Mouse (Mus musculus) A20 (cell line): ENCODE measurements around the gene Fermt3.
"Not testable (repeated sequence)": the region's sequence is repeated elsewhere in the genome, so short reads cannot be mapped to it uniquely, and the experiment has no call there.

Experiments
- DNase-seq: peaks from one replicate; pipeline ENCODE4 v3.0.0-alpha.2; 2011; ENCODE audit warnings: low read depth, low spot score

Fermt3 gene

DNA sequence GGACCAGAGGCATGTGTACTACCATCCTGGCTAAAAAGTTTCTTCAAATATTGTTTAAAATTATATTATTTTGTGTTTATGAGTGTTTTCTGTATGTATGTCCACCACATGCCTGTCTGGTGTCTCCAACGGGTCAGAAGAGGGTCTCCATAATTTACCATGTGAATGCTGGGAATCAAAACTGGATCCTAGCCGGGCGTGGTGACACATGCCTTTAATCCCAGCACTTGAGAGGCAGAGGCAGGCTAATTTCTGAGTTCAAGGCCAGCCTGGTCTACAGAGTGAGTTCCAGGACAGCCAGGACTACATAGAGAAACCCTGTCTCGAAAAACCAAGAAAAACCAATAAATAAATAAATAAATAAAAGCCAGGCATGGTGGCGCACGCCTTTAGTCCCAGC is 28.1 kb downstream of the Fermt3 start:
- DNase-seq, result not testable (repeated sequence)

DNA sequence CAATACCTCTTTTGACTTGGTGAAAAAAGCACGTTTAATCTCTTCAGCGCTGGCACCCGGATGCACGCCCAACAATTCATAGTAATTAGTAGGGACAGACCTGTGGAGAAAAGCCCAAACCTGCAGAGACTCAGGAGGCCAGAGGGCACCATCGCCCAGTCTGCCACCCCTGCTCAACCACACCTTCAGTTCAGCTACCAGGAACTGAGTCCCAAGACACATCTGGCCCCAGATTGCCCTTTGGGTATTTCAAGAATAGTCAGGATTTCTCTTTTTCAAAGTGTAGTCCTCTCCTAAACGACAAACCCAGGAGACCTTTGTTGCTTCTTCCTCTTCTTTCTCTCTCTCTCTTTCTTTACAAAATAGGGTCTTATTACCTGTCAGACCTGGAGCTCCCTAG is 28.6 kb downstream of the Fermt3 start:
- DNase-seq, result no peak

DNA sequence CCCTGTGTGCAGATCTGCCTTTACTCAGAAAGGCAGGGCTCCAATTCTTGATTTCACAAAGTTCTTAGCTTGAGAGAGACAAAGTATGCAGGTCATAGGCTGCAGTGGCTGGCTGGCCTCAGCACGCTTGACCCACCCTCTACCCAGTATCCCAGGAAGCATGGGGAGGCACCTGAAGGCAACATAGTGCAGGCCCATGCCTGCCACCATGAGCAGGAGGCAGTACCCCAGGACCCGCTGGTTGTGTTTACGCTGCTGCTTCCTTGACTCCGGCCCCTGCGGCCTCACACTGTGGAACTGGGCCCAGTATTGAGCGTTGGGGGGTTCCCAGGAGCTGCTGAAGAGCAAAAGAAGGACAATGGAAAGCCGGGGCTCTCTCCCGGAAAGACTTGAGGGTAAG is 30.0 kb downstream of the Fermt3 start:
- DNase-seq, result no peak

DNA sequence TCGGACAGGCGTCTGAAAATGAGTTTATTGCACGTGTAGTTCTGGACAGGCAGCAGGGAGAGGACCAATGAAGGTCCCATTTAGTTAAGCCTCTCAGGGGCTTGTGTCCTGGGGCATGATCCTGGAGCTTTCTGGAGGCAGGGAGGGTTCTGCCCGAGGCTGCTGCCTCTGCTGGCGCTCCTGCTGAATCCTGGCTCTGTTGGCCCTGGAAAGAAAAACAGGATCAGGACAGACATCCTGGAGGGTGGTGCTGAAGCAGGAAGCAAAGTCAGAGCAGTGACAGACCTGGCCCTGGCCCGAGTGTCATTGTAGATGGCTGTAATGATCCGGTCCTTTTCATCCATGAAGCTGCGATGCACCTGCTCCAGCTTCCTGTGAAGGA is 31.4 kb downstream of the Fermt3 start:
- DNase-seq, result no peak

DNA sequence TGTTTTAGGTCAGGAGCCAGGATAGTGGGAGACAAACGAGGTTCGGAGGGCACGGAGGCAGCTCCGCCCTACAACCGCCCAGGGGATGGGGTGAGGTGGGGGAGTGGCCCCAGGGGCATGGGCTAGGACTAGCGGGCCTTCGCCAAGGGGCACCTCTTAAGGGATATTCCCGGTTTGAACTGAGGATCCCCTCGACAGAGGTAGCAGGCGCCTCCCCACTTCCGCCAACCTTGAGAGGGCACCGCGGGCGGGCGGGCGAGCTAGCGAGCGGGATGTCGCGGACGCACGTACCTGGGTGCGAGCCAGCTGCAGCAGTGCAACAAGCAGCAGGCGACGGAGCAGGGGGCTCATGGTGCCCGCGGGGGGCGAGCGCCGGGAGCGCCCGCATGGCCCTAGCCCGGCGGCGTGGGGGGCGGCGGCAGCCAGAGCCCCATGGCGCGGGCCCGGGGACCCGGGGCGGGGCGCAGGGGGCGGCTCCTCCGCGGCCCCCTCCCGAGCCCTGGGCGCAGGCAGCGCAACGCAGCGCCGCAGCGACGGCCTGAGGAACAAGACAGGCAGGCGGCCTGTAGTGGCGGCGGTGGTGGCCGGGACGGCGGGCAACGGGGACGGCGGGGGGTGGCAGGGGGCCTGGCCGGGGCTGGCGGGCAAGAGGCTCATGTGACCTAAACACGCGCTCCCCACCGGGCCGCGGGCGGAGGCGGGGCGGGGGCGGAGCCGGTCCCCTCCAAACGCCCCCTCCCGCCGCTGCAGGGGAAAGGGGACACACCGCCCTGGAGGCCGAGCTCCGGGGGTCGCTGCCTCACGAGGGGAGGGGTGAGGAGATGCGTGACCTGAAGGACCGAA is 32.0 kb downstream of the Fermt3 start, which contains the start of gene Vegfb:
Vegfb (minus strand) TSS at position 591 of the 843 bp plus-strand sequence.
- peak; percentile 80 for DNase-seq

DNA sequence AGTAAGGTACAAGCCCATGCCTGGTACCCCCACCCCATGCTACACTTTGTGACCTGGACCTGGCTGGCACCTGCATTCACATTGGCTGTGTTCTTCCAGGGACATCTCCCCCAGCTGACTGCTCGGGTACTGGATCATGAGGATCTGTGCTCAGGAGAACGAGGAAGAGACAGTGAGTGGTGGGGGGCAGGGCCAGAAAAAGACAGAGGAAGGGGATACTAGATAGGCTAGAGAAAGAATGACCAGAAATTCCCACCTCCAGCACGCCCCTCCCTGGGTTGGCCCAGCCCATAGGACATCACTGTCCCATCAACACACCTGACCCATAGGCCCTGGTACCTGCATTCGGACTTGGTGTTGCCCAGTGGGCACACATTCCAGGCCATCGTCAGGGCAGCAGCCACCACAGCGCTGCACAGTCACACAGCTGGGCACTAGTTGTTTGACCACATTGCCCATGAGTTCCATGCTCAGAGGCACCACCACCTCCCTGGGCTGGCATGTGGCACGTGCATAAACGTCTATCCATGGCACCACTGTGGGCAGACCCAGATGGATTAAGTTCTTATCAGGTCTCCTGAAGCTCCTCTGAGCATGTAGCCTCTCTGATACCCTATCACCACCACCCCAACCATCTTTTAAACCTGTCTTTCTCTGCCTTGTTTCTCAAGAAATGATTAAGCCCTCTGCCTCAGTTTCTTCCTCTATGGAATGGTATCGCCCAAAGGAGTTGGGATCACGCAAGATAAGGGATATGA is 33.1 kb downstream of the Fermt3 start:
- DNase-seq, result no peak

DNA sequence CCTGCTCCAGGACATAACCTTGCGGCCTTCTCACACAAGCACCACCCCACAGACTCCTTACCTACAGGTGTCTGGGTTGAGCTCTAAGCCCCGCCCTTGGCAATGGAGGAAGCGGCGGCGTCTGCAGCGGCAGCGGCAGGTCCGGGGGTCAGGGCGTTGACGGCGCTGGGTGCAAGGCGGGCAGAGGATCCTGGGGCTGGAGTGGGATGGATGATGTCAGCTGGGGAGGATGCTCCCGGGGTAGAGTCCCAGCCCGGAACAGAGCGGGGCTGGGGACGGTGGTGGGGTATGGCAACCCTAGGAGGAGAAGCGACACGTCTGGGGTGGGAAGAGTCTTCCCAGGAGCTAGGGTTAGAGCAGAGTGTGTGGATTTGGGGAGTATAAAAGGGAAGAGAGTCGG is 34.0 kb downstream of the Fermt3 start:
- no peak for DNase-seq

DNA sequence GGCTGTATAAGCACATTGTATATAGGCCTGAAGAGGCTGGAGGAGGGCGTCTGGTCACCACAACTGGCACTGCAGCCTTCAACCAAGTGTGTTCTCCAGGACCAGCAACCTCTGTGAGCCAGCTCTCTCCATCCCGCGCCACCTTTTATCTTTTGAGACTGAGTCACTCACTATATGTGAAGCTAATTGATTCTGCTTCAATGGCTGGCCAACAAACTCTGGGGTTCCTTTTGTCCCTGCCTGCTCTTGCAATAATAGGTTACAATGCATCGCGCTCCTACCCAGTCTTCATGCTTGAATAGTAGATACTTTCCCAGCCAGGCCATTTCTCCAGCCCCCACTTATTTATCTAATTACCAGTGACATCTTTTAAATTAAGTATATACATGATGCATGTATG is 35.6 kb downstream of the Fermt3 start:
- no peak for DNase-seq

DNA sequence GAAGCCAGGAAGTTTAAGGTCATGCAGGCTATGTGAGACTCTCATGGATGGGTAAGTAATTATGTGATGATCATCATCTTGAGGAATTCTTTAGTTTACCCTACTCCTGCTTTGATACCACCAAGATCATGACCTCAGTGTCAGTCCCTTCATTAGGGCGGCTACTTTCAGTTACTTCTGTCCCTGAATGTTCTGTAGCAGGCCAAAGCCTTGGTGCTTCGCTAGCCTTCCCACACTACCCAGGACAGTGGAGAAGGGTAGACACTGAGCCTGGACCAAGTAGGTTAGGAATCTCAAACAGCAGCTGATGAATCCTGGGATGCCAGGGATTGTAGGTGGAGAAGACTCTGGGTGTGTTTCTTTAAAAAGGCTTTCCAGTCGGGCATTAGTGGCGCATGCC is 37.8 kb downstream of the Fermt3 start:
- DNase-seq, result no peak

DNA sequence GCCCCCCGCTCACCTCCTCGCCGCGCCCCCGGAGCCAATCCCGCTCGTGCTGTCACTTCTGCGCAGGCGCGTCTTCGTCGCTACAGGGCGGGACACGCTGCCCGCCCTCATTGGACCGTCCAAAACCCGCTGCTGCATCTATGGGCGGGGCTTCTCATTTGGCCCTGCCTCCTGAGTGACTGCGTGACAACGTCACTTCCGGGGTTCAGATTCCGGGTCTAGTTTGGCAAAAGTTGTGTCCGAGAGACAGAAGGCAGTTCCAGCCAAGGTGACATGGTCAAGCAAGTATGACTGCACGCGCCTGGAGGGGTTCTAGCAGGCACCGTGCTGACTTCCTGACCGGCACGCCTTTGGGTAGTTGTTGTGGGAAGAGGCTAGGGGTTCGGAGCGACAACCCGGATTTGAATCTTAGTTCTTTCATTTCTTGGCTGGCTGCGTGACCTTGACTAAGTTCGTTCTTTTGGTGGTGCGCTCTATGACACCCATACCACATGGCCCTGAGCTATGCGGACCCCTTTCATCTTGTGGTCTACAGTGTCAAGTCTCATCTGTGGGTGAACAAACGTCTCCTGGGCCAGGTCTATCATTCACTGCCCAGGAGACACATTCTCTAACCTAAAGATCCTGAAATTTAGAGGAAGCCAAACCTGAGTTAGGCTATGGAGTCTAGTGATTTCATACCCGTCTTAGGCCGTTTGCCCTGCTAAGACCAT is 38.7 kb downstream of the Fermt3 start, which contains the start of gene Fkbp2:
Fkbp2 (minus strand) TSS at position 121 of the 713 bp plus-strand sequence.
- DNase-seq, result peak; percentile 99

DNA sequence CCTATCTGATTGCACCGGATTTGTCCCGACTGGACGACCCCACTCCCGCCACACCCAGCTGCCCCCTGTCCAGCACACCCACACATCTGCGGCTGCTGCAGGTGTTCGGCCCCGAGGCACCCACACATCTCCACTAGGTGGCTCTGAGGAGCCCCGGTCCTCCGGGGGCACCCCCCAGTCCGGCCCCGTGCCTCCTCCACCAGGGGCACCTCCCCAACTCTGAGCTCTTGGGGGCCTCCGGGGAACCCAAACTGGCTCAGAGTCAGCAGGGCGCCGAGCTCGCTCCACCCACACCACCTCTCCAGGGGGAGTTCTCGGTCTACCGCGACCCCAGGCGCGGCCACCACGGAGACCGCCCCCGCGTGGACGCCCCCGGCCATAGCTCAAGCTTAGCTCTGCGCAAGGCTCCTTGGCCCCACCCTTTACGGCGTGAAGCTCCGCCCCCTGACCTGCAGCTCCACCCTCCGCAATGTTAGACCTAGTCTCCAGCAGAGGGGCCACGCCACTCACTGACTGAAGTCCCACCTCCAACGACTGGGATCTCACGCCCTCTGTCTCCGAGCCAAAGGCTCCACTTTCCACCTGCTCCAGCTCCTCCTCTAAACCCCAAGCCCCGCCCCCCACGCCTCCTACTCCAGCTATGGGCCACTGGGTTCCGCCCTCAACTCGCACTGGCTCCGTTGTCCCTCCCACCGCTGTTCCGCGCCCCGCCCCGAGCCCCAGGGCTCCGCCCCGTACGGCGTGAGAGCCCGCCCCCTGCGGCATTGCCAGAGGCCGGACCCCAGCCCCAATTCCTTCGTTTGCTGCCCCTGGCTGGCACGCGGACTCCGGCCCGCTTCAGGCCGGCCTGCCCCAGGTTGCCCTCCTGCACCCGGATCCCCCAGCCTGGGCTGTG is 39.5 kb downstream of the Fermt3 start:
- peak; percentile 100 for DNase-seq

DNA sequence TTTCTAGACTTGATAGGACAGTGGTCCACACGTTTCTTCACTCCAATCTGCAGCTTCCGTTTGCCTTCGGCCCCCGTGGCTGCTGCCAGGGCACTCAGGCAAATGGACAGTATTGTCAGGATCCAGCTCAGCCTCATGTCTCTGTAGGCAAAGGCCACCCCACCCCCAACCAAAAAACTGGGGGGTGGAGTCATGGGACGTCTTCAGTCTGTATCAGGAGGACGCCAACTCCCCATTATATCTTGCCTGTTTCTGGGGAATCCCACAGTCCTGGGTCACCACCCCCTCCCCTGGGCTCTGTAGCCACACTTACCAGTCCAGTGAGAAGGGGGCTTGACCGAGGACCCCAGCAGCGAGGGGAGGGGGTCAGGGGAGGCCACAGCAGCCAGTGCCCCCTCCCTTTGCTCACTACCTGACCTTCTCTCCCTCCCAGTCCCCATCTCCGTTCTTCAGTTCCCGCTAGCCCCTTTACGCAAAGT is 40.2 kb downstream of the Fermt3 start:
- DNase-seq, result peak; percentile 84

DNA sequence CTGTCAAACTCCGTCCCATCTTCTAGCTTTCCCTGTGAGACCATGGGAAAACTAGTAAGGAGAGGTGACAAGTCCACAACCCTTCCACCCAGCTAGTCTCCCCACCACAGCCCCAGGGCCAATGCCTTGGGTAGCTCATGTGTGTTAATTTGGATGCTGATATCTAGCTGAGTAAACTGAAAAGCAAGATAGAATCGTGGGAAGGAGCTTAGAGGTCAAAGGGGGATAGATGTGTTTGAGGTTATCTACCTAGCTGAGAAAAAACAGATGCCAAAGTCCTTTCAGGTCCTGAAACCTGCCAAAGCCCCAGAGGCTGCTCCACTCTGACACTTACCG is 40.7 kb downstream of the Fermt3 start:
- DNase-seq, result no peak

DNA sequence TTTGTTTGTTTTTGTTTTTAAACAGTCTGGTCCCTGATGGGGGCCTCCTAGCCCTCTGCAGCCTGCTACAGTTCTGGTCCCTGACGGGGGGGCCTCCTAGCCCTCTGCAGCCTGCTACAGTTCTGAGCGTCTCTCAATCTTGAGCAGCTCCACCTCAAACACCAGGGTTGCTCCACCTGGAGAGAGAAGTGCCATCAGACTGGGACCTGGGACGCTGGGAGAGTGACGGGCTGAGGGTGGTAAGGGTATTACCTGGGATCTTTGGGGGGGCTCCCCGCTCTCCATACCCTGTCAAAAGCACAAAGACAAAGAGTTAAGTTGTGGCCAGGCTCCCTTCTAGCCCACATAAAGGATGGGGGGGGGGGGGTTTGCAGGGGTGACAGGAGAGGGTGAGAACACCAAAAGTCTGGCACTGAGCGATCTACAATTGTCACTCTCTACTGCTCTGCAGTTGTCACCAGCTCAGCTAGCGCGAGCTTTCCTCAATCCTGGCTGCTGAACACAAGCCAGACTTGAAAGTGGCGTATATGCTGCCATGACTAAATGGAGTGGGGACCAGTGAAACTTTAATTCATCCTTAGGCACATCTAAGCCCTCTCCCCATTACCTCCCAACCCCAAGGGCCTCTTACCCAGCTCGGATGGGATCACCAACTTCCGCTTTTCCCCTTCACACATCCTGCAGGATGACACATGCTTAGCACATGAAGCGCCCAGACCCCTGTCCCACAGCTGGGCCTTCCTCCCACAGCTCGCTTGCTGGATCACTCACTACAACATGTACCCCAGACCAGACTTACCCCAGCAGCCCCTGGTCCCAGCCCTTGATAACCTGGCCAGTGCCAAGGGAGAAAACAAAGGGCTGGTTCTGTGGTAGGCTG is 41.3 kb downstream of the Fermt3 start:
- no peak for DNase-seq

DNA sequence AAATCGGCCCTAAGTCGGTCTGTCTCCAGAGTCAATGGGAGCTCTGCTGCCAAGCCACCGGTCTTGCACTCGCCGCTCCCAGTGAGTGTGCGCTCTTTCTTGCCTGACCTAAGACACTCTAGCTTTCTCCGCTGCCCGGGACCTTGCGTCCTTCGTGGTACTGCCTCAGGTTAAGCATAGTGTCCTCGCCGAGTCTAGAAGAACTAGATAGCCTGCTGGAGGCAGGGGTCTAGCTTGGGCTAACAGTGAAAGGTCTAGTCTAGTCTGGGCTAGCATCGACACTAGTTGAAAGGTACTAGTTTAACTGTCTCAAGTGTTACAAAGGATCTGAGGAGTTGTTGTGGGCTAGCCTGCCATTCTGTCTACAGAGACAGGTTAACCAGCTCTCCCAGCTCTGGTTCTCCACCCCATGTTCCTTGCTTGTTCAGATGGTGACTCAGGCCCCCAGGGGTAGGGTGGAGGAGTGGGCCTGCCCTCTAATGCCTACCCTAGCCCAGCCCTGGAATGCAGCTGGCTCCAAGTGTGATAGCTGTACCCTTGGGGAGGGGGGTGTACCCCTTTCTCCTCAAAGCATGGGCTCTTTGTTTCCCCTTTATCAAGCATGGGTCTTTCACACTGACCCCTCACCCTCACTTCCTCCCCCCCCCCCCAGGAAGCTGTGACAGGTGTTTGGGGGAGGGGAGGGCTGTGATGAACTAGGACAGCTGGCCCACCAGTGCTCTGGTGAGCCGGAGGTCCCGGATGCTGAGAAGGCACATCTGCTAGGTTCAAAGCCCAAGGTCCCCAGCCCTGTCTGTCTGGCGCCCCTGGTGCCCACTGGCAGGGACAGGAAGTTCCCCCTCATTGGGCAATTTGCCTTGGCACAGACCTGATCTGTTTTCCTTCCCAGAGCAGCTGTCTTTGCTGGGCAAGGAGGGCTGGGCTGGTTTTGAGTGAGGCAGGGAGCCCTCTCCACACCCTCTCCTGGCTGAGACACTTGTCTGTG is 43.4 kb downstream of the Fermt3 start, which contains the start of gene Plcb3:
Plcb3 (minus strand) TSS at position 934 of the 985 bp plus-strand sequence.
- DNase-seq, result peak; percentile 93

DNA sequence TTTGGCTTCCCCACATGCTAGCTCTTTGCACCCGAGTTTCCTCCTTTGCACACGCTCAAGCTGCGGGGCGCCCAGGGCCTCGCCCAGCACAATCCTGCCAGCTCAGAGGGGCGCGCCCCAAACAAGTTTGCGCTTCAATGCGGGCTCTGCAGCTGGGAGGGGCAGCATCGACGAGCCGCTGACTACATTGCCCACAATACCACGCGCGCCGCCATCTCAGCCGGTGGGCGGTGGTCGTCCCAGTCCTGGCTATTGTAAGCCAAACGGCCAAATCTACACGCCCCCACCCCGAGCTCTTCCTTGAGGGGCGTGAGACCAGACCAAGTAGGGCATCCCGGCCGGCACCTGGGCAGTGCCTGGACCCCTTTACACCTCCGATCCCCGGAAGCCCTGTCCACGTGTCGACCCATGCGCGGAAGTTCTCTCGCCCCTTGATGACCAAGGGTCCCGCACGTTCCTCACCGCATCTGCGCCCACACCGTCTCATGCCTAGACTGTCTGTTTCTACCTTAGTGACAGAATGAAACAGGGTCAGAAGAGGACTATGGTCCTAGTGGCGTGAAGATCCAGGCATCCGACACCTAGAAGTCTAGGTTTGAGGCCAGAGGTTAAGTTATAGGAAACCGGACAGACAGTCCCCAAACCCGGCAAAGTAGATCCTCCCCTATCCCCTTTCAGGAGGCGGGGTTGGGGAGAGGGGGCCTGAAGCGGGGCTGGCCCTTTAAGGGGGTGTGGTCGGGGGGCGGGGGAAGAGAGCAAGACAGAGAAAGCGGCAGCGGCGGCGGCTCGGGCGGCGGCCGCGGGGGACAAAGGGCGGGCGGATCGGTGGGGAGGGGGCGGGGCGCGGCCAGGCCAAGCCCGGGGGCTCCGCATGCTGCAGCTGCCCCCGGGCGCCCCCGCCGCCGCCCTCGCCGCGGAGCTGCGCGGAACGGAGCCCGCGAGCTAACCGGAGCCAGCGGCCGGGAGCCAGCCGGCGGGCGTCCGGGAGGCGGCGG is 44.8 kb downstream of the Fermt3 start, which contains the start of gene Ppp1r14b:
Ppp1r14b (plus strand) TSS at position 758 of the 995 bp plus-strand sequence.
- peak; percentile 95 for DNase-seq

DNA sequence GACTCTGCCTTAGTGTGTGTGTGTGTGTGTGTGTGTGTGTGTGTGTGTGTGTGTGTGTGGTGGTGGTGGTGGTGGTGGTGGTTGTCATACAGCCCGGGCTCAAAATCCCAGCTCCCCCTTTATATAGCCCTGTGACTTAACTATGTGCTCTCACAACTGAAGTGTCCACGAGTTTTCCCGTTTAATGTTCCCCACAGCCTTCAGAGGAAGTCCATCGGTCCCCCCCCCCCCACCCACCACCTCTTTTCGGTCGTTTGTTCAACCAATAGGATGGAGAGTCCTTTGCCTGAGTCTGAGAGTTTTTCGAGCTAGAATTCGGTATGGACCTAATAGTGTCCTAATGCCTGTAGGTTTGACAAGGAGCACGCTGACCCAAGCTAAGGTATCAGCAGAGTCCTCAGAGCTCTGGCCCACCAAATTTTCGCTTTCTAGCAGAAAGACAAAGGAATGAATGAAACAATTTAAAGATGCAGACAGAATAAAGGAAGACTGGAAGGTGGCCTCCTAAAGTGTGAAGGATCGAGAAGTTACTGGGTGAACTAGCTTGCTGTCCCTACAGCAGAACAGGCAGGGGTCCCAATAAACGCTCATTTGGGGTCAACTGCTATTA is 45.6 kb downstream of the Fermt3 start:
- DNase-seq, result no peak
